Mouse (Mus musculus): ENCODE measurements around the gene Gigyf2. TPM values are rescaled to one million over a fixed set of nuclear protein-coding genes. Genes with fewer than 3 reads are reported as not detected.

Gigyf2 gene
- total RNA-seq, 2 experiments from 2014 or later, result 107 to 108 TPM

DNA sequence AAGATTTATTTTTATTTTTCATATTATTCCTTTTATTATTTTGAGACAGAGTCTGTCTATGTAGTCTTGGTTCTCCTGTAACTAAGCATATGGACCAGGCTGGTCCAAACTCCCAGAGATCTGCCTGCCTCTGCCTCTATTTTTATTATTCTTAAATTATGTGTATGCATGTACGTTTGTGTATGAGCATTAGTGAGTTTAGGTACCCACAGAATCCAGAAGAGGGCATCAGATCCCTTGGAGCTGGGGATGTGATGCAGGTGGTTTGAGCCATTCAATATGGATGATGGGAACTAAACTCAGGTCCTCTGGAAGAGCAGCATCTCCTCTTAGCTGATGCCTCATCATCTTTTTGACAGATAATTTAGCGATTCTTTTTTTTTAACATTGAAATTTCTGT, 11.4 kb upstream of the Gigyf2 start:
- DNase-seq (ENCODE audit: low spot score in 2 of 2), result no peak
- intact Hi-C loops (cut with DNase I), result no loop called here

DNA sequence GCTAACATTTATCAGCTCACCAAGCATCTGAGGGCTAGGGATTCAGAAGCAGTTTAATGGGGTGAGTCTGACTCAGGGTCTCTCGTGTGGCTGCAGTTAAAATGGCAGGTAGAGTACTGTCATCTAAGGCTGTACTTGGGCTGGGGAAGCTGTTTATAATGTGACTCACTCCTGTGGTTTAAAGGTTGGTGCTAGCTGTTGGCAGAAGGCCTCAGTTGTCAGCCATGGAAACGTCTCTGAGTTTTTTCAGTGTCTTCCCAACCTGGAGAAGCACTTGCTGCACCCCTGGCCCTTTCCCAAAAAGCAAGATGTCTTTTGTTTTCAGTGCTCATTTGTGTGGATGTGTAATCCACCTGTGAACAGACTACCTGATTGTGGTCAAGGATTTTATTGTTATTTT, 10.9 kb upstream of the Gigyf2 start:
- no peak for DNase-seq (ENCODE audit: low spot score in 2 of 2)
- intact Hi-C loops (cut with DNase I), result no loop called here

DNA sequence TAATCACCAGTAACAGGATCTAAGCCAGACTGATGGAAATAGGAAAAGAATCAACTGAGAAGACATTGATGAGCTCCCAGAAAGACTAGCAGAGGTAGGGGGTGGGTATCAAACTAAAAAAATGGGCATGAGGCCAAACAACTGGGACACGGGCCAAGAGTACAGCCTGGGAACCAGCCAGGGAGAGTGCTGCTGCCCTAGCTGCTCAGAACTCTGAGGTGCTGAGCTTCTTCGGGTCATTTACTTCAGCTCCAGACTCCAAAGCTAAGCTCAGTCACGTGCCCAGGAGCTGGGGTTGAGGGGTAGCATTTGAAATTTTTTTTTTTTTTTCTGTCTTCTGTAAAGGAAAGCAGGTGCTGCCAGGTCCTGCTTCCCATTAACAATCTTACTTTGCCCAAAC, 10.1 kb upstream of the Gigyf2 start:
- DNase-seq (ENCODE audit: low spot score in 2 of 2), result peak; percentile 32 to 33
- intact Hi-C loops (cut with DNase I), result no loop called here

DNA sequence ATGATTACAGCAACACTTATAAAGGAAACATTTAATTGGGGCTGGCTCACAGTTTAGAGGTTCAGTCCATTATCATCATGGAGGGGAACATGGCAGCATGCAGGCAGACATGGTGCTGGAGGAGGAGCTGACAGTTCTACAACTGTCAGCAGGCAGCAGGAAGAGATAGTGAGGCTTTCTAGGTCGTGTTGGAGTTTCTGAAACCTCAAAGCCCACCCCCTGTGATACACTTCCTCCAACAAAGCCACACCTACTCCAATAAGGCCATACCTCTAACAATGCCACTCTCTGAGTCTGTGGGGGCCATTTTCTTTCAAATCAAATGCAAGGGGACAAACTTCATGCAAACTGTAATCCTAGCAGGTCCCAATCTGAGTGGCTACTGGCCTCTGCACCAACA, 5.7 kb upstream of the Gigyf2 start:
- no peak for DNase-seq (ENCODE audit: low spot score in 2 of 2)
- intact Hi-C loops (cut with DNase I), result loop anchor here (10.0 kb wide), 1 partner anchor 954 kb away; the partner anchor contains the start of genes Hjurp and Trpm8

DNA sequence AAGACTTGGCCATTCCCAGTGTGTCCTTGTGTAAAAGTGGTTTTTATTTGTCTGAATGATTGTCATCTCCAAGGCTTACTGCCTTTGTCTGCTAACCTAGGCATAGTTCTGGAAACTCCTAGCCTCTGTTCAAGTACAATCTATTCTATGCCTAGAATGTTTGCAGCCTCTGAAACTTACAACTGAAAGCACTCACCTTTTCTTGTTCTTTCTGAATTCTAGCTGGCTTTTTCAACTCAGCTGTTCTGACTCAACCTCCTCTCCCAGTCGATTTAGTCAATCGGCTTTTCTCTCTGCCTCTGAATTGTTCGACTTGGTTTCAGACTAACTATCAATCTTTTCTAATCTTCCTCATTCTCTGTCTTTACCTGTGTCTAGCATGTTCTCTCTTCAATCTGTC, 4.0 kb upstream of the Gigyf2 start:
- no peak for DNase-seq (ENCODE audit: low spot score in 2 of 2)
- intact Hi-C loops (cut with DNase I), result loop anchor here (10.0 kb wide), 1 partner anchor 952 kb away; the partner anchor contains the start of genes Hjurp and Trpm8

DNA sequence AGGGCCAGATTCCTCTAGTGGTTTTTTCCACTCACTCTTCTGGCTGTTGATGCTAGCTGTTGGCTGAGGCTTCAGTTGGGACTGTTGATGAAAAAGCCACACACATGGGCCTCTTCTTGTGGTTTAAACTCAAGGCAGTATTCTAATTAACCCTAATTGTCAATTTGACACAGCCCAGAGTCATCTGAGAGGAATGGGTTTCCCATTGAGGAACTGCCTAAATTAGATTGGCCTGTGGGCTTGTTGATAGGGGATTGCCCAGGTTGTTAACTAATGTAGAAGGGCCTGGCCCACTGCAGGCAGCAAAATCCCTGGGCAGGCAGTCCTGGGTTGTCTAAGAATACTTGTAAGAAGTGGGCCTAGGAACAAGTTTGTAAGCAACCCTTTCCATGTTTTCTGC, 2.1 kb upstream of the Gigyf2 start:
- intact Hi-C loops (cut with DNase I), result loop anchor here (5.0 to 10.0 kb wide), 2 partner anchors 62 to 950 kb away; partner anchors contain the start of genes Efhd1, Hjurp and Trpm8
- DNase-seq (ENCODE audit: low spot score in 2 of 2), result no peak

DNA sequence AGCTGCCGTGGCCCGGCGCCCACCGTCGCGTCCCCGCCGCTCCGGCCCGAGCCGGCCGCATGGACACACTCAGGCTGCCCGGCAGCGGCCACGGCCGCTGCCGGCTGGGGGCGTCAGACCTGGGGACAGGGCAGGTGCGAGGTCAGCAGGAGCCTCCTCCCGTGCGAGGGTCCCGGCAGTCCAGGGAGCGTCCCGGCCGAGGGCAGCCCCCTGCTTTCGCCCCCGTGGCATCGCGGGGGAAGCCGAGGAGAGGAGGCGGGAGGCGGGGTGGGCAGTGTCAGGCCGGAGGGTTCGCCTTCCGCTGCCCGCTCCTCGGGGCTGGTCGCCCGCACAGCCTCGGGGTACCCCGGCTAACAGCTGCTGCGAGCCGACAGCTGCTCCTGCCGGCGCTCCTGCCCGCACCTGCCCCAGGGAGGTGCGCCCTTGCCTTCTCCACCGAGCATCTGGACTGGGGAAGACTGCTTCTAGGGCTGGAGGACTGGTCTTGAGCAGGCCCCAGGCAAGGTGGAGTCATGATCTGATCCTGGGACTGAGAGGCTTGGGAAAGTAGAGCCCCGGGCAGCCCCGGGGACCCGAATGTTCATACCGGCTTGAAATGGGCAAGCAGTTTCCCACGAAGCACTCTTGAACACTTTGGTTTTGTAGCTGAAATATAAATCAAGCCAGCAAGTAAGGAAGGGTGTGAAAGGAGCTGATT, 515 bp downstream of the Gigyf2 start:
- peak in 1 of 2 experiments; percentile 27 for DNase-seq (ENCODE audit: low spot score in 2 of 2)
- intact Hi-C loops (cut with DNase I), result loop anchor here (5.0 to 10.0 kb wide), 2 partner anchors 65 to 947 kb away; partner anchors contain the start of genes Efhd1, Hjurp and Trpm8

DNA sequence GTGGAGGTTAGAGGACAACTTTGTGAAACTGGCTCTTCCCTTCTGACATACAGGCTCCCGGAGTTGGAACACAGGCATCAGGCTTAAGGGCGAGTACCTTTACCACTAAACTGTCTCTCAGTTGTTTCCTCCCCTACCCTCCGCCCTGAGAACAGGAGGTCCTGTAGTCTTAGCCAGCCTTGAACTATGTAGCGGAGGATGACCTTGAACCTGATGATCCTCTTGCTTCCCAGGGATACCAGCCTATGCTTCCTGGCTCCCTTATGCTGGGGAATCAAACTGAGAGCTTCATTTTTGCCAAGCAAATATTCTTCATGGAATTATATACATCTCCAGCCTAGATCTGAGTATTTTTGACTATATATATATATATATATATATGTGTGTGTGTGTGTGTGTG, 5.0 kb downstream of the Gigyf2 start:
- intact Hi-C loops (cut with DNase I), result no loop called here
- DNase-seq (ENCODE audit: low spot score in 2 of 2), result no peak

DNA sequence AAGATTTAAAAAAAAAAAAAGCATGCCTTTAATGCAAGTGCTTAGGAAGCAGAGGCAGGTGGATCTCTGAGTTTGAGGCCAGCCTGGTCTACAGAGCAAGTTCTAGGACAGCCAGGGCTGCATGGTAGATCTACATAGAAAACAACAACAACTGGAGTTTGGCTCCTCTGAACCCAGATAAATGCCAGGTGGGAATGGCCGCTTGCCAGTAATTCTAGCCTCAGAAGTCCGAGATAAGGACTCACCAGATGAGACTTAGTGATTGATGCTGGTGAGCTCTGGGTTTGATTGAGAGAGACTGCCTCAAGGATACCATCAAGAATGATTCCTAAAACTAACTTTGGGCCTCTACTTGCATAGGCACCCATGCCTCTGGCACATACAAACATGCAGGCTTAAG, 23.8 kb downstream of the Gigyf2 start:
- intact Hi-C loops (cut with DNase I), result no loop called here
- DNase-seq (ENCODE audit: low spot score in 2 of 2), result no peak

DNA sequence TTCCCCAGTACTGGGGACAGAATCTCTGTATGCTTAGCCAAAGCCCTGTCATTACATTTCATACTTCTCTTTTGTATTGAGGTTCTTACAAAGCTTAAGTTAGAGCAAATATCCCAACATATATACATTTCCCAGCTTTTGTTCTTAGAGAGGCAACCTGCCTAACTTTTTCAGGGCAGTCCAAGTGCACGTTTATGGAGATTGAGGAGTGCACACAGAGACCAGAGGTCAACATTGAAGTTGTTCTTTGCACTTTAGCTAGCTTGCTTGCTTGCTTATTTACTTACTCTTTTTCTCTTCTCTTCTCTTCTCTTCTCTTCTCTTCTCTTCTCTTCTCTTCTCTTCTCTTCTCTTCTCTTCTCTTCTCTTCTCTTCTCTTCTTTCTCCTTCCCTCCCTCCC, 33.5 kb downstream of the Gigyf2 start:
- intact Hi-C loops (cut with DNase I), result no loop called here
- DNase-seq (ENCODE audit: low spot score in 2 of 2), result no peak

DNA sequence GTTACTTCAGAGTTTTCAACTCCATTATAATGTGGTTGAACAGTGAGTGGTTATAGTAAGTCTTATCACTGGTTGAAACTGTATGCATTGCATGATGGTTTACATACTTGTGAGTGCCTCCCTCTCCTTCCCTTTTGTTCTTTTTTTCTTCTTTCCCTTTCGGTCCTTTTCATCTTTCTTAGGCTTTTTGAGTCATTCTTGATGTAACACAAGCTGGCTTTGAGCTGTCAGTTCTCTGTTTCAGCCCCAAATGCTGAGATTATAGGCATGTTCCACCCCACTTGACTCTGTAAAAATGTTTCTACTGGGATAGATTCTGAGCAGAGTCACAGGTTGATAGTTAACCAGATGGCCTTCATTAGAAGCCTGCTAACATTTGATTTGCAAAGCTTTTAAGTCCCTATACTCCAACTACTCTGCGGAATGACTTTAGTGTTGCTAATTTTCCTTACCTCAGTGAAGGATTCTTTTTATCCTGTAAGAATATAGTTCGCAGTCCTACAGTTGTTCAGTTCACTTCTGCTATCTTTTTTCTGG, 51.3 kb downstream of the Gigyf2 start:
- intact Hi-C loops (cut with DNase I), result no loop called here
- no peak for DNase-seq (ENCODE audit: low spot score in 2 of 2)

DNA sequence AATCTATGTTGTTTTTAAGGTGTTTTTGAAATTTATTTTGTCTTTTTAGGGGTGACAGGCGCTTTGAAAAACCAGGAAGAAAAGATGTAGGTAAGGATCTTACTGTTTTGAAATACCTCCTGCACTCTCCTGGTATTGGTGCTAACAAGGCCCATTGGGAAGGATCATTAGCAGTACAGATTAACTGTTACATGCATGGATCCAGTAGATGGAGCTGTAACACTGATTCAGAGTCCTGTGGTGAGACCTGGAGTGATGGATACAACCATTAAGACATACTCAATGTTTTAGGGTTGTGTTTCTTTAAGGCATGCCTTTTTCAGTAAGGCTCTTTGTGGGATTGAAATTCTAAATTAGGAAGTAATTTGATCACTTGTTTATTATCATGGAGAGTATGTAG, 53.1 kb downstream of the Gigyf2 start:
- no peak for DNase-seq (ENCODE audit: low spot score in 2 of 2)

DNA sequence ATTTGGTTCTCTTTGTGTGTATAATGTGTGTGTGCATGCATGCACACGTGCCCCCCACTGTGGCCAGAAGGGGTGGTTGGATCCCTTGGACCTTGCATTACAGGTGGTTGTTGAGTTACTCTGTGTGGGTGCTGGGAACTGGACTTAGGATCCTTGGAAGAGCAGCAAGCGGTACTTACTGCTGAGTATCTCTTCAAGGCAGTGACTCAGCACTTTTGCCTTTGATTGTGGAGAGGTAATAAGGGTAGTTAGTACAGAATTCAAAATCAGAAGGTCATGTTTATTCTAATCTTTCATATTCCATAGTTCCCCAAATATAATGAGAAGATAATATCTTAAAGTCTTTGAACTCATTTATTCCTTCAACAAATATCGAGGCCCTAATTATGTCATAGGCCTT, 54.4 kb downstream of the Gigyf2 start:
- no peak for DNase-seq (ENCODE audit: low spot score in 2 of 2)
- intact Hi-C loops (cut with DNase I), result no loop called here

More for the DNA sequence above, 53.1 kb downstream of the Gigyf2 start:
- intact Hi-C loops (cut with DNase I), result no loop called here

DNA sequence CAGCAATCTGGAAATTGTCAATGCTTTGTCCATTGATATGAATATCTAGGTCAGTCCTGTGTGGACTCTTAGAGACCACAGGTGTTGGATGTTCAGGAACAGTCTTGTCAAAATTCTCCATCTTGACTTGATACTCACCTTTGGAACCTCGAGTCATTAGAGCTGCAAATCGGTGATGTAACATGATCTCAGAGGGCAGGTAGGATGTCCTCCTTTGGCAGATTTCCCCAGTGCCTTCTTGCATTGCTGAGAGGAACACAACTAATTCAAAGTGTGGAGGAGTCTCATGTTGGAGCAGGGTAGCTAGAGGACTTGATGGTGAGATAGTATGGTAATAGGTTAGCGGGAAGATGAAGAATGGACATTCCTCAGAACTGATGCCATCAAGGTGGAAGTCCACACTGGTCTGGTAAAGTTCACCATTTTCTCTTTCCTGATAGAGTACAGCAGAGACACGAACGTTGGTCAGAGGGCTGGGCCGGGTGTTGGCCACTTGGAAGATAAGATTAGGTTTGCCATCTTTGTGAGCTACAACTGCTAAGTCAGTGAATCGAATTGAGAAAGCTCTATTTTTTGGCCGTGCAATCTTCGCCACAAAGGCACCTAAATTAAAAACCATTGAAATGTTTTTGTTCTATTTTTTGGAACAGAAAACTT, 59.8 kb downstream of the Gigyf2 start:
- DNase-seq (ENCODE audit: low spot score in 2 of 2), result no peak
- intact Hi-C loops (cut with DNase I), result no loop called here

DNA sequence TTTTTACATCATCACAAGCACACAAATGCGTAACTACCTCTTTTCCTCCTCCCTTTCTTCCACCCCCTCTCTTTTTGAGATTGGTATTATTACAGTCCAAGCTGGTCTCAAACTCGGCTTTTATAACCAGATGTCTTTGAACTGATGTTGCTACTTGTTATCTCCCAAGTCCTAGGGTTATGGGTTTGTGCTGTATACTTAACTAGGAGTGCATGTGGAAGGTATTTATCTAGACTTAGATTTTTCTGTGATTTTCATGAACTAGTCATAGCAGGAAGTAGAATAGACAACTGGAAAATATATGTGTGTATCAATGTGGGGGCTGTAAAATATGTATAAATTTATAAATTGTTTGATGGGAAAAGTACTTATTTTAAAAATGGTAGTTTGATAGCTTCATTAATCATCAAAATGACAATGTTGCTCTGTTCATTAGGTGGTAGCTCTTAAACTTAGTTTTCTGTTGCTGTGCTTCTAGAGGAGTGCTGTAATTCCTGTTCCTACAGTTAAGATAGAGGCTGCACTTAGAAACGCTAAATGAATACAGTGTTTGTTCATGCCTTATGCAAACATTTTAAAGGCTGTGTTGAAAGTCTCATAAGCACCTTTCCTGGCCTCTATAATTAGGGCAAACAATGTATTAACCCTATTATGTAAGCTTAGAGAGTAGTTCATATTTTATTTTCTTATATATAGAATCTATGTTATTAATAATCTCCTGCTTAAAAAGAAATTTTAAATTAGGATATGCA, 66.8 kb downstream of the Gigyf2 start:
- DNase-seq (ENCODE audit: low spot score in 2 of 2), result no peak
- intact Hi-C loops (cut with DNase I), result no loop called here

DNA sequence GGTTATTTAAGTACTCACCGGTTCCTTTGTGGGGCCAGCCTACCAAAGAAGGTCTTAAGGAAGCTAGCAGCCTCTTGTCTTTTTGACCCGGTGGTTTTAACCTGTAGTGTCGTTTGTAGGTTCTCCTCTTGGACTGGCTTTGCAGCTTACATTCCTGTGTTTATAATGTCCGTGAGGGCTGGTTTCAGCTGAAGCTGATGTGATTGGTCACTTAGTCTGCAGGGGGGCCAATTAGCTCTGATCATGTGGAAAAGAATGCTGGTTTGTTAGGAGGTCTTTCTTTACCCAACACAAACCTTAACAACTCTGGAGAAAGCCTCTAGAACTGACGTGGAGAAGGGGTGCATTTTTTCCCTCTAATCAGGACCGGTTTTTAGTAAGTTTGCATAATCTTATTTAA, 67.8 kb downstream of the Gigyf2 start, which contains the start of gene Kcnj13:
Kcnj13 (minus strand) TSS at position 136 of the 400 bp plus-strand sequence.
- intact Hi-C loops (cut with DNase I), result no loop called here
- no peak for DNase-seq (ENCODE audit: low spot score in 2 of 2)

DNA sequence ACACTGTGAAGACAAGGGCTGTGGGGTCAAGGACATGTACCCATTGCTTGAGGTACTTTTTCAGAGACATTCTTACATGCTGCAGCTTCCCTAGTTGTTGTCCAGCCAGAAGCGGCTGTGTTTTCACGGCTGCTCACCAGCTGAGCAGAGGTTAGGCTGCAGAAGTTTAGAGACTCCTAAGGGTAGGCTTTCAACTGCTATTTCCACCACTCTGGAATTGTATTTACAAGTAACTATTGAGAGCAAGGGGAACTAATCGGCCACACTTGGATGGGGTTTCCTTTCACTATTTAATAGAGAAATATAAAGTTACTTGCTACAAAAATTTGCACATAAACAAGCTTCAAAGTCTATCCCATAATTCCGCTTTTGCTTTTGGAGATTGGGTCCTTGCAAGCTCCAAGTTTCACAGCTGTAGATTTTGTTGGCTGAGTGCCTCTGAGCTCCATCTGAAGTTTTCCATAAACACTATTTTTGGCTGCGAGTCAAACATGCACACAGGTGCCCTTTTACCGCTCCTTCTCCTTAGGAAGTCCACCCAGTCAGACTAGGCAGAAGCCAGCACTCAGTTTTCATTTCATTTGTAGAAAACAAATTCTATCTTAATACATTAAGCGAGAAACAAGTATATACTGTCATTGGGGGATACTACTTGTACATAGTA, 70.3 kb downstream of the Gigyf2 start:
- intact Hi-C loops (cut with DNase I), result no loop called here
- peak in 1 of 2 experiments; percentile 32 for DNase-seq (ENCODE audit: low spot score in 2 of 2)

DNA sequence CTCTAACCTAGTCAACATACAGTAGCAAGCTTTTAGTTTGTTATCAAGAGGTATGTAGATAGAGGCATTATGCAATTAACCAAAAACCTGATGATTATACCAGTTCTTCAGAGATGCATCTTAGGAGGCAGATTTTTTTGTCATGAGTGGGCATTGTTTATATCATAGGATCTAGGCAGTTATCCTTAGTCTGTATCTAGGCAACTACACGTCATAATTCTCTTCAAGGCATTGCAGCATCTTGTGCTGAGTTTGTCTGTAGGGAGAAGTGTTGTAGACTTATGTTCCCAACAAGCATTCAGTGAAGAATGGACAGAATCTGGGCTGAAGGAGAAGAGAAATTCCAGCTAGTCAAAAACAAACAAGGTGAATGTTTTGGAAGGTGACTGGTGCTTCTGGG, 77.9 kb downstream of the Gigyf2 start:
- DNase-seq (ENCODE audit: low spot score in 2 of 2), result peak in 1 of 2 experiments; percentile 53

DNA sequence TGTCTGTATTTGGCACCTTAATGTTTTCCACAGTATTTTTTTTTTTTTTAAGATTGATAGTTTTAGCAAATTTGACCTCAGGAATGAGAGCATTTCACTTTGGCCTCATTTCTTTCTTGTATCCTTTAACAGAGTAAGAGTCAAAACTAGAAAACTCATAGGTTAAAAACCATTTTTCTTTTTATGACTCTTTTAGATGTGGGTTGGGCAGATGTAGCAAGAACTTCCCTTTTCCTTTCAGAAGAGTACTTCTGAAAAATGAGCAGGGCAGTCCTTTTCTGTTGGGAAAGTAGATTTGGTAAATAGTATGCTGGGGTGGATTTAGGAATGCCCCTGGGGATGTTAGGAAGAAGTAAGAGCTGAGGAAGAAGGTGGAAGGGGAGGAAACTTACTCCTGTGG, 79.2 kb downstream of the Gigyf2 start:
- intact Hi-C loops (cut with DNase I), result no loop called here
- no peak for DNase-seq (ENCODE audit: low spot score in 2 of 2)

More for the DNA sequence above, 77.9 kb downstream of the Gigyf2 start:
- intact Hi-C loops (cut with DNase I), result no loop called here

DNA sequence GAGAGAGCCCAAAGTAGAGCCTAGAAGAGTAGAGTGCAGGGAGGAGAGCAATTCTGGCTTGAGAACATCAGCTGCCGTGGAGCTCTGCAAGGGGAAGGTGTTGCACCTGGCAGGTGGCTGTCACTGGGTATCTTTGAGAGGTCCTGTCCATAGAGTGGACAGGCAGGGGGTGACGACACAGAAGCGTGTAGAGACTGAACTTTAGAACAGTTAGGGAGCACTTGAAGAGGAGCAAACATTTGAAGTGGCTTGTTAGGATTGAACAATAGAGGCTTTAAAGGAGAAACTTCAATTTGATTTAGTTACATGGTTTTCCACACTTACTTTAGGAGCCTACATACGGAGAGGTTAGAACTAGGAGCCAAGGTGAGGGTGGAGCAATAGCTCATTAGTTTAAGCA, 82.6 kb downstream of the Gigyf2 start:
- intact Hi-C loops (cut with DNase I), result no loop called here

More for the DNA sequence above, 82.6 kb downstream of the Gigyf2 start:
- no peak for DNase-seq (ENCODE audit: low spot score in 2 of 2)

All from left cerebral cortex, postnatal 25 days (tissue).